Mouse (Mus musculus): Measurements from ENCODE around the gene Lsamp. TPM values are rescaled to one million over a fixed set of nuclear protein-coding genes. Genes with fewer than 3 reads are reported as not detected.

The Lsamp gene
- polyA plus RNA-seq, 1 experiment from 2014 or later, result 0.68 TPM

GRCm38 (mm10) chr16:42004166-42004565 lies 2020.0 kb downstream of the Lsamp start:
- Histone ChIP-seq H3K27me3 (ENCODE audit: control insufficient read depth, insufficient read depth, low read length) (no peaks in the 10 kb centered on the region), H3K36me3 (ENCODE audit: control insufficient read depth, insufficient read depth) (no peaks in the 10 kb centered on the region), H3K9me3 (replicated peaks; ENCODE audit: control insufficient read depth, low read length) (no peaks in the 10 kb centered on the region), H3K27ac (ENCODE audit: low read length) (no peak overlapping the region), H3K4me3 (ENCODE audit: low read length) (no peak overlapping the region), H3K4me2 (ENCODE audit: low read depth, low read length) (no peak overlapping the region), H3K9ac (ENCODE audit: low read length) (no peak overlapping the region), H3K4me1 (ENCODE audit: control insufficient read depth, insufficient read depth, low read length) (no peaks in the 10 kb centered on the region)
- WGBS, result 58% methylated on average over 1 of the region's 1 CpGs
- no peak for ATAC-seq (replicated peaks; ENCODE audit: extremely low read depth, insufficient read depth, low FRiP score)

- Histone ChIP-seq H3K4me2 (ENCODE audit: low read depth, low read length) (no peak overlapping the region), H3K27me3 (ENCODE audit: control insufficient read depth, insufficient read depth, low read length) (no peaks in the 10 kb centered on the region), H3K36me3 (ENCODE audit: control insufficient read depth, insufficient read depth) (no peaks in the 10 kb centered on the region), H3K4me3 (ENCODE audit: low read length) (no peak overlapping the region), H3K9me3 (replicated peaks; ENCODE audit: control insufficient read depth, low read length) (no peaks in the 10 kb centered on the region), H3K9ac (ENCODE audit: low read length) (no peak overlapping the region), H3K27ac (ENCODE audit: low read length) (no peak overlapping the region), H3K4me1 (ENCODE audit: control insufficient read depth, insufficient read depth, low read length) (no peaks in the 10 kb centered on the region)
- ATAC-seq (replicated peaks; ENCODE audit: extremely low read depth, insufficient read depth, low FRiP score), result no peak
- 63% methylated on average over 5 of the region's 5 CpGs for WGBS
These were observed 2030.8 kb downstream of the Lsamp start for GRCm38 (mm10) chr16:42014937-42015336.

- no peak for ATAC-seq (replicated peaks; ENCODE audit: extremely low read depth, insufficient read depth, low FRiP score)
- 52% methylated on average over 3 of the region's 3 CpGs for WGBS
- no peaks in the 10 kb centered on the region for H3K9me3 ChIP-seq (replicated peaks; ENCODE audit: control insufficient read depth, low read length)
These were observed 2031.3 kb downstream of the Lsamp start for GRCm38 (mm10) chr16:42015443-42015842.

GRCm38 (mm10) chr16:42016791-42017643 lies 2032.9 kb downstream of the Lsamp start:
- no peak for ATAC-seq (replicated peaks; ENCODE audit: extremely low read depth, insufficient read depth, low FRiP score)
- H3K9me3 ChIP-seq (replicated peaks; ENCODE audit: control insufficient read depth, low read length), result no peaks in the 10 kb centered on the region
- no peak overlapping the region for H3K4me3 ChIP-seq (ENCODE audit: low read length)
- no peak overlapping the region for H3K27ac ChIP-seq (ENCODE audit: low read length)
- H3K27me3 ChIP-seq (ENCODE audit: control insufficient read depth, insufficient read depth, low read length), result no peaks in the 10 kb centered on the region
- H3K4me1 ChIP-seq (ENCODE audit: control insufficient read depth, insufficient read depth, low read length), result no peaks in the 10 kb centered on the region
- H3K36me3 ChIP-seq (ENCODE audit: control insufficient read depth, insufficient read depth), result no peaks in the 10 kb centered on the region
- H3K9ac ChIP-seq (ENCODE audit: low read length), result no peak overlapping the region
- 86% methylated on average over 9 of the region's 9 CpGs for WGBS
- no peak overlapping the region for H3K4me2 ChIP-seq (ENCODE audit: low read depth, low read length)

More at GRCm38 (mm10) chr16:42015443-42015842, 2031.3 kb downstream of the Lsamp start:
- Histone ChIP-seq H3K9ac (ENCODE audit: low read length) (no peak overlapping the region), H3K4me3 (ENCODE audit: low read length) (no peak overlapping the region), H3K27ac (ENCODE audit: low read length) (no peak overlapping the region), H3K27me3 (ENCODE audit: control insufficient read depth, insufficient read depth, low read length) (no peaks in the 10 kb centered on the region), H3K36me3 (ENCODE audit: control insufficient read depth, insufficient read depth) (no peaks in the 10 kb centered on the region), H3K4me2 (ENCODE audit: low read depth, low read length) (no peak overlapping the region), H3K4me1 (ENCODE audit: control insufficient read depth, insufficient read depth, low read length) (no peaks in the 10 kb centered on the region)

- no peak overlapping the region for H3K9ac ChIP-seq (ENCODE audit: low read length)
- no peaks in the 10 kb centered on the region for H3K27me3 ChIP-seq (ENCODE audit: control insufficient read depth, insufficient read depth, low read length)
- no peaks in the 10 kb centered on the region for H3K36me3 ChIP-seq (ENCODE audit: control insufficient read depth, insufficient read depth)
- H3K27ac ChIP-seq (ENCODE audit: low read length), result no peak overlapping the region
- no peak for ATAC-seq (replicated peaks; ENCODE audit: extremely low read depth, insufficient read depth, low FRiP score)
- 45% methylated on average over 1 of the region's 1 CpGs for WGBS
- H3K9me3 ChIP-seq (replicated peaks; ENCODE audit: control insufficient read depth, low read length), result no peaks in the 10 kb centered on the region
- H3K4me3 ChIP-seq (ENCODE audit: low read length), result no peak overlapping the region
- H3K4me2 ChIP-seq (ENCODE audit: low read depth, low read length), result no peak overlapping the region
- H3K4me1 ChIP-seq (ENCODE audit: control insufficient read depth, insufficient read depth, low read length), result no peaks in the 10 kb centered on the region
These were observed 2038.4 kb downstream of the Lsamp start for GRCm38 (mm10) chr16:42022566-42022965.

- no peaks in the 10 kb centered on the region for H3K36me3 ChIP-seq (ENCODE audit: control insufficient read depth, insufficient read depth)
- H3K27ac ChIP-seq (ENCODE audit: low read length), result no peak overlapping the region
- no peaks in the 10 kb centered on the region for H3K27me3 ChIP-seq (ENCODE audit: control insufficient read depth, insufficient read depth, low read length)
- H3K9me3 ChIP-seq (replicated peaks; ENCODE audit: control insufficient read depth, low read length), result no peaks in the 10 kb centered on the region
- H3K9ac ChIP-seq (ENCODE audit: low read length), result no peak overlapping the region
- no peaks in the 10 kb centered on the region for H3K4me1 ChIP-seq (ENCODE audit: control insufficient read depth, insufficient read depth, low read length)
- no peak for ATAC-seq (replicated peaks; ENCODE audit: extremely low read depth, insufficient read depth, low FRiP score)
- H3K4me2 ChIP-seq (ENCODE audit: low read depth, low read length), result no peak overlapping the region
- H3K4me3 ChIP-seq (ENCODE audit: low read length), result no peak overlapping the region
- WGBS, result 76% methylated on average over 2 of the region's 2 CpGs
These were observed 2047.9 kb downstream of the Lsamp start for GRCm38 (mm10) chr16:42032030-42032429.

- 85% methylated on average over 2 of the region's 2 CpGs for WGBS
- no peak overlapping the region for H3K9ac ChIP-seq (ENCODE audit: low read length)
- H3K4me2 ChIP-seq (ENCODE audit: low read depth, low read length), result no peak overlapping the region
- H3K27ac ChIP-seq (ENCODE audit: low read length), result no peak overlapping the region
- H3K4me3 ChIP-seq (ENCODE audit: low read length), result no peak overlapping the region
- no peaks in the 10 kb centered on the region for H3K9me3 ChIP-seq (replicated peaks; ENCODE audit: control insufficient read depth, low read length)
- ATAC-seq (replicated peaks; ENCODE audit: extremely low read depth, insufficient read depth, low FRiP score), result no peak
- no peaks in the 10 kb centered on the region for H3K36me3 ChIP-seq (ENCODE audit: control insufficient read depth, insufficient read depth)
- H3K27me3 ChIP-seq (ENCODE audit: control insufficient read depth, insufficient read depth, low read length), result no peaks in the 10 kb centered on the region
- H3K4me1 ChIP-seq (ENCODE audit: control insufficient read depth, insufficient read depth, low read length), result no peaks in the 10 kb centered on the region
These were observed 2049.3 kb downstream of the Lsamp start for GRCm38 (mm10) chr16:42033449-42033848.

- Histone ChIP-seq H3K9ac (ENCODE audit: low read length) (no peak overlapping the region), H3K9me3 (replicated peaks; ENCODE audit: control insufficient read depth, low read length) (no peaks in the 10 kb centered on the region), H3K4me1 (ENCODE audit: control insufficient read depth, insufficient read depth, low read length) (no peaks in the 10 kb centered on the region), H3K27me3 (ENCODE audit: control insufficient read depth, insufficient read depth, low read length) (no peaks in the 10 kb centered on the region), H3K27ac (ENCODE audit: low read length) (no peak overlapping the region), H3K36me3 (ENCODE audit: control insufficient read depth, insufficient read depth) (no peaks in the 10 kb centered on the region), H3K4me2 (ENCODE audit: low read depth, low read length) (no peak overlapping the region), H3K4me3 (ENCODE audit: low read length) (no peak overlapping the region)
- no peak for ATAC-seq (replicated peaks; ENCODE audit: extremely low read depth, insufficient read depth, low FRiP score)
These were observed 2064.0 kb downstream of the Lsamp start for GRCm38 (mm10) chr16:42048138-42048537.

GRCm38 (mm10) chr16:42059927-42060326 lies 2075.8 kb downstream of the Lsamp start:
- H3K4me1 ChIP-seq (ENCODE audit: control insufficient read depth, insufficient read depth, low read length), result peaks cover 7% of the 10 kb centered on the region
- 41% methylated on average over 3 of the region's 3 CpGs for WGBS
- H3K4me2 ChIP-seq (ENCODE audit: low read depth, low read length), result no peak overlapping the region
- H3K27ac ChIP-seq (ENCODE audit: low read length), result no peak overlapping the region; the same call in 1 of the 2 replicates
- ATAC-seq (replicated peaks; ENCODE audit: extremely low read depth, insufficient read depth, low FRiP score), result no peak
- H3K9me3 ChIP-seq (replicated peaks; ENCODE audit: control insufficient read depth, low read length), result no peaks in the 10 kb centered on the region
- no peak overlapping the region for H3K4me3 ChIP-seq (ENCODE audit: low read length)
- no peak overlapping the region for H3K9ac ChIP-seq (ENCODE audit: low read length)
- no peaks in the 10 kb centered on the region for H3K27me3 ChIP-seq (ENCODE audit: control insufficient read depth, insufficient read depth, low read length)
- no peaks in the 10 kb centered on the region for H3K36me3 ChIP-seq (ENCODE audit: control insufficient read depth, insufficient read depth)
